Mouse (Mus musculus) left cerebral cortex, adult 2 months (tissue): ENCODE measurements at regions not wholly inside any gene's neighbourhood (a gene's known extent, or its start where the extent isn't known, plus 50 kb on each side); places are given as distances from the start of the nearest gene placed in this dataset.

ENCODE experiments used
- DNase-seq, 2 experiments: peaks; one replicate each; pipeline ENCODE4 v3.0.0; 2021 to 2022; ENCODE audit warnings: low spot score in 2 of 2, mixed read lengths in 1 of 2; ENCODE audit errors: extremely low spot score in 1 of 2
- H3K27ac ChIP-seq: fragments of 200-600 bp; 2 replicates; pipeline ENCODE4 v1.8.1; 2022
- H3K4me3 ChIP-seq: fragments of 200-600 bp; 2 replicates; pipeline ENCODE4 v1.8.1; 2022
- CTCF ChIP-seq: fragments of 200-600 bp; IDR thresholded peaks from 2 replicates; pipeline ENCODE4 v1.8.1; 2022; ENCODE audit warnings: antibody characterized with exemption, mild to moderate bottlenecking, moderate library complexity
- intact Hi-C: fragments of 180-260 bp; cut with DNase I; formaldehyde crosslinking; loops from one replicate; pipeline ENCODE4 v1.15.1; 2025

- Histone ChIP-seq H3K27ac (no peak overlapping the region), H3K4me3 (no peak overlapping the region)
- intact Hi-C loops = no loop called here
- DNase-seq = no peak
- no peak for TF ChIP-seq CTCF
Measured at GRCm38 (mm10) chr12:27283964-27284363, 58.4 kb downstream of the Sox11 start.

DNA sequence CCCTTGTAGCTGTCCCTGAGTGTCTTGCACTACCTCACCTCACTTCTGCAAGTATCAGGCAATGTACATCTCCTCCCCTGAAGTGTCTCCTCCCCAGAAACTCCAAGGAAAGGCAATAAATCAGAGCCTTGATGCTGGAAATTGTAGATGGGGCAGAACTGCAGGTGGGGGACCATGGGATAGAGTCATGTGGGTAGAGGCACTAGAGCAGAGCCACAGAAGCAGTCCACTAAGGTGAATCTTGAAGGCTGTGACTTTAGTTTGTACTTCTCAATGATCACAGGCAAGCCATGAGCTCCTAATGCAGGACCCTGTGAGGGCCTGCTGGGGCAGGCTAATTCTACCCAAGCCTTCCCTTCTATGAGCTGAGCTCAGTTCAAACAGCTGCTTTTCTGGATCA lies 80.4 kb downstream of the Sox11 start:
- no peak overlapping the region for H3K27ac ChIP-seq
- no peak overlapping the region for H3K4me3 ChIP-seq
- no peak for DNase-seq
- TF ChIP-seq CTCF = no peak
- intact Hi-C loops = no loop called here

GRCm38 (mm10) chr12:27254125-27254524 lies 88.2 kb downstream of the Sox11 start:
- TF ChIP-seq CTCF = no peak
- no peak for DNase-seq
- intact Hi-C loops = no loop called here

GRCm38 (mm10) chr12:27251521-27251920 lies 90.9 kb downstream of the Sox11 start:
- Histone ChIP-seq H3K27ac (no peak overlapping the region), H3K4me3 (no peak overlapping the region)
- no peak for DNase-seq
- no peak for TF ChIP-seq CTCF
- intact Hi-C loops = no loop called here

More at GRCm38 (mm10) chr12:27254125-27254524, 88.2 kb downstream of the Sox11 start:
- Histone ChIP-seq H3K4me3 (no peak overlapping the region), H3K27ac (no peak overlapping the region)

GRCm38 (mm10) chr12:27248545-27248855 lies 93.9 kb downstream of the Sox11 start:
- peak; percentile 19 to 21 for DNase-seq
- Histone ChIP-seq H3K27ac (peak overlapping the region; percentile 50; the same call in 1 of the 2 replicates), H3K4me3 (no peak overlapping the region)
- intact Hi-C loops = no loop called here
- TF ChIP-seq CTCF = no peak

GRCm38 (mm10) chr12:27247756-27248544 lies 94.4 kb downstream of the Sox11 start:
- Histone ChIP-seq H3K4me3 (no peak overlapping the region), H3K27ac (peak overlapping the region; percentile 50; the same call in 1 of the 2 replicates)
- no peak for TF ChIP-seq CTCF
- DNase-seq = peak; percentile 9 to 13
- intact Hi-C loops = no loop called here

DNA sequence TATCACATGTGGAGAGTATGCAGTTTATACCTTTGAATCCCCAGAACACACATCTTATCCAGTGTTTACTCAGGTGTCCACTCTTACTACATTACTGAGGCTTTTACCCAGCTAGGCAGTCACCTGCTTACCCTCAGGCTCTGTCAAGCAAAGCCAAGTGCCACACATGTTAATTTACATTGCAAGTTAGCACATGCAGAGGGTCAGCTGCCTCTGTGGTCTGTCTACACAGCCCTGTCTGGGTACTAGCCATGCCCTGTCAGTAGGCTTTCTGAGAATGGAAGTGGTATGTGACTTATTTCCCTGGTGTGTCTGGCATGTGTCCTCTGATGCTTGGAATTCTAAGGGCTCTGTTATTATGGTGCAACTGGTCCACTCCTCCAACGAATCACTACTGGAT lies 106.6 kb downstream of the Sox11 start:
- TF ChIP-seq CTCF = no peak
- no peak for DNase-seq
- H3K4me3 ChIP-seq = no peak overlapping the region
- intact Hi-C loops = no loop called here
- H3K27ac ChIP-seq = no peak overlapping the region

GRCm38 (mm10) chr12:27221541-27221940 lies 120.8 kb downstream of the Sox11 start:
- intact Hi-C loops = no loop called here

GRCm38 (mm10) chr12:27201191-27201590 lies 141.2 kb downstream of the Sox11 start:
- no peak for DNase-seq
- TF ChIP-seq CTCF = no peak
- Histone ChIP-seq H3K27ac (no peak overlapping the region), H3K4me3 (no peak overlapping the region)
- intact Hi-C loops = no loop called here

More at GRCm38 (mm10) chr12:27221541-27221940, 120.8 kb downstream of the Sox11 start:
- H3K27ac ChIP-seq = no peak overlapping the region
- DNase-seq = no peak
- no peak for TF ChIP-seq CTCF
- no peak overlapping the region for H3K4me3 ChIP-seq

DNA sequence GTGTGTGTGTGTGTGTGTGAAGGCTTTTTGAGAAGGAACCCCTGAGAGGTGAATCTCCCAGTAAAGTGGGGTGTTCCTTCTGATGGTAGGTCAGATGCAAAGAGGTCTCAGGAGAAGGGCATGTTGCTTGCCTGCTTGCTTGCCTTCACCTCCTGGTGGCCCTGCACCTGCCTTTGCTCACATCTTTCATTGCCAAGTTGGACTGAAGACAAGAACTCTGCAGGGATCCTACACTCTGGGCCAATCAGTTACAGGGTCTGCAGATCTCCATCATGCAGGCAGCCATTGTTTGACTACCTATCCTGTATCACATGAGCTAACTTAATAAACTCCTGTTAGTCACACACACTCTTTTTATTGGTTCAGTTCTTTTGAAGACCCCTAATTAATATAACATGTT lies 148.4 kb downstream of the Sox11 start:
- Histone ChIP-seq H3K27ac (no peak overlapping the region), H3K4me3 (no peak overlapping the region)
- intact Hi-C loops = no loop called here
- no peak for TF ChIP-seq CTCF
- no peak for DNase-seq

DNA sequence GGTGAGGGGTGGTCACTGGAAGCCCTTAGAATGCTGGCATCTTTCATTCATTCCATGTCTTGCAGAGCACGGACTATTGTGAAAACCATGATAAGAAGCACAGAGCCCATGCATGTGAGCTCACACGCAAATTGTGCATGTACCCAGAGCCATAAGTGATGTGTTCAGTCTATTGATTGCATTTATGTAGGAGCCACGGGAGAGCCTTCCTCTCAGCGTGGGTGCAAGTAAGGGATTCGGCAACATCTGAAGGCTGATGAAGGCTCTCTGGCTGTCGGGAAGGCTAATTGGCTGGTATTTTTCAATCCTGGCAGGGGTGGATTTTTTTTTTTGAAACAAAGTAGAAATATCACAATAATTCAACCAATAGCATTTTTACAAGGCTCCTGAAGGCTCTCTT lies 150.5 kb downstream of the Sox11 start:
- DNase-seq = no peak
- no peak overlapping the region for H3K27ac ChIP-seq
- intact Hi-C loops = no loop called here
- H3K4me3 ChIP-seq = no peak overlapping the region
- TF ChIP-seq CTCF = no peak

DNA sequence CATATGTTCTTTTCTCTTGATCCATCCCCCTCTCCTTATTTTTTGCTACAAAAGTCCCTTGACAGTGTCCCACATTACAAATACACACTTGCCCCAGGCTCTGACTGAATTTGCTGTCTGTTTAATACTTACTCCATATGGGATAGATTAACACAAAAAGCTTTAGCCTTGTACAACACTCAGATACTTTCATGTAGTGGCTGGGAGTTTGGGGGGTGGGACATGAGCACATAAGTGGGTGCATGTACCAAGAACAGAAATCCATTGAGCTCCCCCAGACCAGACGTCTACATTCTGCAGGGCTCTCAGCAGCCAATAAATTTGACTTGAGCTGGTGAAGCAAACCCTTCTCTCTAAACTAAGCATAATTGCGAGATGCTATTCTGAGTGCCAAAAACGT lies 154.9 kb downstream of the Sox11 start:
- no peak for TF ChIP-seq CTCF
- intact Hi-C loops = no loop called here
- Histone ChIP-seq H3K27ac (no peak overlapping the region), H3K4me3 (no peak overlapping the region)
- no peak for DNase-seq
